In genomic region chr10:100015370-100016325, GRCm38 (mm10) we compare ENCODE assay signal across 8 mouse cellular contexts. TPM values are rescaled to one million over a fixed set of nuclear protein-coding genes. Genes with fewer than 3 reads are reported as not detected.
DNase-seq lines count a peak whose midpoint lies in the region; ATAC-seq and TF ChIP-seq lines count a peak whose summit lies in the region.

Gene Kitl, plus strand, starts transcription at chr10:100015630.

- peak within 1 kb of the TSS; percentile 77 for H3K4me3 ChIP-seq in gastrocnemius, adult 2 months
- peak within 1 kb of the TSS; percentile 80 for H3K4me3 ChIP-seq in hindbrain, embryonic 14.5 days (replicated peaks; ENCODE audit: low read length)
- peak within 1 kb of the TSS; percentile 78 for H3K4me3 ChIP-seq in left cerebral cortex, adult 2 months

- H3K36me3 ChIP-seq in hindbrain, embryonic 14.5 days (replicated peaks; ENCODE audit: control insufficient read depth, insufficient read depth), result no peaks in the 10 kb centered on the region

- WGBS in hindbrain, embryonic 14.5 days, result under 1% methylated on average over 68 of the region's 70 CpGs

- TF ChIP-seq CTCF in gastrocnemius, adult 2 months (IDR thresholded peaks at IDR 0.05), result no peak
- TF ChIP-seq CTCF in left cerebral cortex, adult 2 months (IDR thresholded peaks at IDR 0.05), result no peak

- DNase-seq in adipocyte (ENCODE audit: low spot score), result peak; percentile 83
- DNase-seq in cerebellum, postnatal 25 days, result peak; percentile 56 to 58
- peak; percentile 83 for DNase-seq in gastrocnemius, adult 2 months
- DNase-seq in hindbrain, embryonic 14.5 days (ENCODE audit: low spot score), result peak; percentile 69
- DNase-seq in left cerebral cortex, adult 2 months (ENCODE audit: extremely low spot score in 1 of 2, low spot score in 2 of 2), result peak; percentile 62 to 71
- peak; percentile 85 to 91 for DNase-seq in lung, postnatal 4 days
- DNase-seq in right cerebral cortex, adult 2 months (ENCODE audit: low spot score in 2 of 2), result peak; percentile 64 to 72

- peaks cover 50% of the 10 kb centered on the region for H3K27me3 ChIP-seq in hindbrain, embryonic 14.5 days (ENCODE audit: control insufficient read depth, insufficient read depth, low read length)

- H3K27ac ChIP-seq in gastrocnemius, adult 2 months, result peak within 1 kb of the TSS; percentile 84
- peak within 1 kb of the TSS; percentile 52 for H3K27ac ChIP-seq in hindbrain, embryonic 14.5 days
- H3K27ac ChIP-seq in left cerebral cortex, adult 2 months, result peak within 1 kb of the TSS; percentile 86

- ATAC-seq in hindbrain, embryonic 14.5 days (ENCODE audit: low FRiP score), result peak; percentile 89
- no peak for ATAC-seq in inflammation-experienced regulatory T-cells, adult 6 months

- H3K4me2 ChIP-seq in hindbrain, embryonic 14.5 days (replicated peaks), result peak within 1 kb of the TSS; percentile 100

- intact Hi-C loops in gastrocnemius, adult 2 months (cut with DNase I), result loop anchor here (5.0 kb wide), 2 partner anchors 147 to 373 kb away; no protein-coding TSS in a partner anchor
- intact Hi-C loops in left cerebral cortex, adult 2 months (cut with DNase I), result loop anchor here (2.0 to 10.0 kb wide), 4 partner anchors 137 to 439 kb away; no protein-coding TSS in a partner anchor

- peak within 1 kb of the TSS; percentile 74 for H3K9ac ChIP-seq in hindbrain, embryonic 14.5 days

- peaks cover 10% of the 10 kb centered on the region for H3K4me1 ChIP-seq in hindbrain, embryonic 14.5 days (replicated peaks; ENCODE audit: control insufficient read depth, insufficient read depth, low read length)

- H3K9me3 ChIP-seq in hindbrain, embryonic 14.5 days (ENCODE audit: control insufficient read depth, low read length), result no peaks in the 10 kb centered on the region

RNA-seq across cellular contexts. Expression of gene Kitl, which starts in this region (rescaled TPM):
- 10 to 100 TPM; 18.5 to 30.7 TPM for total RNA-seq in gastrocnemius, adult 2 months (2021)
- 34.4 and 41.6 TPM in 2 replicates for polyA plus RNA-seq in hindbrain, embryonic 14.5 days (2014; fragmentation: Nextera tagmentation; extraction: Ambion mirVana)
- total RNA-seq in left cerebral cortex, adult 2 months (2021), result 10 to 100 TPM; 54.4 to 58.1 TPM
- polyA plus RNA-seq in inflammation-experienced regulatory T-cells, adult 6 months (2017; shearing (Covaris generic)), result under 1 TPM in 1 of 3 experiments, not detected in 2; 0.49 TPM

Comparison
In these comparisons a context has a peak if more than half of its experiments do, and no peak if none do; other contexts are left out.
1. RNA of gene Kitl (polyA plus RNA-seq): 34.4 to 41.6 TPM in hindbrain, embryonic 14.5 days; 0.49 TPM in inflammation-experienced regulatory T-cells, adult 6 months; every median in the first group is over 10 times any median in the second.
2. Peak in every context shown above with its lines, with median percentiles within 50 percentile points of each other: DNase-seq, H3K27ac ChIP-seq and H3K4me3 ChIP-seq.